Mouse (Mus musculus) urinary bladder, postnatal 36 days (tissue): Measurements from ENCODE around the gene Tsen2.

Source experiments
- DNase-seq, 2 experiments: peaks; one replicate each; pipeline ENCODE4 v3.0.0; 2022; ENCODE audit warnings: low spot score in 2 of 2, mixed read lengths in 1 of 2

Gene Tsen2

GRCm38 (mm10) chr6:115538645-115539429, 5.6 kb upstream of the Tsen2 start:
- DNase-seq: peak; percentile 86 to 87

GRCm38 (mm10) chr6:115541676-115542275, 2.7 kb upstream of the Tsen2 start:
- DNase-seq: no peak

- DNase-seq: no peak
Measured at GRCm38 (mm10) chr6:115542341-115542740, 2.1 kb upstream of the Tsen2 start.

GRCm38 (mm10) chr6:115546276-115546675, 1.8 kb downstream of the Tsen2 start:
- no peak for DNase-seq

GRCm38 (mm10) chr6:115555485-115555884, 11.0 kb downstream of the Tsen2 start:
- DNase-seq: no peak

GRCm38 (mm10) chr6:115558176-115558575, 13.7 kb downstream of the Tsen2 start:
- DNase-seq: no peak

GRCm38 (mm10) chr6:115559651-115560632, 15.5 kb downstream of the Tsen2 start:
- DNase-seq: no peak

- DNase-seq: no peak
Measured at GRCm38 (mm10) chr6:115565479-115566045, 21.1 kb downstream of the Tsen2 start.

- no peak for DNase-seq
Measured at GRCm38 (mm10) chr6:115574171-115574570, 29.7 kb downstream of the Tsen2 start.

- no peak for DNase-seq
Measured at GRCm38 (mm10) chr6:115577407-115577806, 32.9 kb downstream of the Tsen2 start.

- no peak for DNase-seq
Measured at GRCm38 (mm10) chr6:115577941-115578340, 33.5 kb downstream of the Tsen2 start.

- DNase-seq: no peak
Measured at GRCm38 (mm10) chr6:115580810-115581209, 36.3 kb downstream of the Tsen2 start.

- no peak for DNase-seq
Measured at GRCm38 (mm10) chr6:115582328-115583115, 38.1 kb downstream of the Tsen2 start.

- DNase-seq: no peak
Measured at GRCm38 (mm10) chr6:115583430-115584125, 39.1 kb downstream of the Tsen2 start.

GRCm38 (mm10) chr6:115584176-115584575, 39.7 kb downstream of the Tsen2 start:
- no peak for DNase-seq

GRCm38 (mm10) chr6:115586321-115586720, 41.9 kb downstream of the Tsen2 start:
- no peak for DNase-seq

GRCm38 (mm10) chr6:115591692-115592359, 47.4 kb downstream of the Tsen2 start:
- no peak for DNase-seq

- DNase-seq: no peak
Measured at GRCm38 (mm10) chr6:115592458-115592857, 48.0 kb downstream of the Tsen2 start, which contains the start of gene Mkrn2os. Gene Mkrn2os, minus strand, starts transcription at chr6:115592576.

- DNase-seq: no peak
Measured at GRCm38 (mm10) chr6:115593252-115593651, 48.8 kb downstream of the Tsen2 start.

- DNase-seq: no peak
Measured at GRCm38 (mm10) chr6:115594463-115594862, 50.0 kb downstream of the Tsen2 start.
